Mouse (Mus musculus): ENCODE data around the gene Sell. TPM values are rescaled to one million over a fixed set of nuclear protein-coding genes. Genes with fewer than 3 reads are reported as not detected.

The Sell gene
- polyA plus RNA-seq (2012; rRNA removed): 0.30 and 0.38 TPM in 2 replicates

GRCm38 (mm10) chr1:164061925-164062324 lies at the start of gene Sell:
TSS of gene Sell (plus strand) at chr1:164061982.

GRCm38 (mm10) chr1:164047934-164048333 lies 13.8 kb upstream of the Sell start, which contains the start of gene Sele:
TSS of gene Sele (plus strand) at chr1:164048234.

GRCm38 (mm10) chr1:164114947-164115493 lies 53.2 kb downstream of the Sell start, which contains the start of gene Selp:
TSS of gene Selp (plus strand) at chr1:164115264.

Other genes with a start within 250 kb of the Sell start
- gene Scyl3, start 132.9 kb upstream of the Sell start, polyA plus RNA-seq (2012; rRNA removed): 7.0 and 7.8 TPM in 2 replicates
- gene BC055324, start 67.2 kb upstream of the Sell start, polyA plus RNA-seq (2012; rRNA removed): 1.8 and 3.6 TPM in 2 replicates
- 0.18 and 0.26 TPM in 2 replicates for gene Mettl18, start 67.1 kb upstream of the Sell start, polyA plus RNA-seq (2012; rRNA removed)
- gene Sele, start 13.7 kb upstream of the Sell start, polyA plus RNA-seq (2012; rRNA removed): 0.39 and 0.41 TPM in 2 replicates
- gene Selp, start 53.3 kb downstream of the Sell start, polyA plus RNA-seq (2012; rRNA removed): 5.6 and 6.8 TPM in 2 replicates
- gene F5, start 89.9 kb downstream of the Sell start, polyA plus RNA-seq (2012; rRNA removed): 0.50 and 0.52 TPM in 2 replicates
- 17.7 and 21.9 TPM in 2 replicates for gene Slc19a2, start 187.1 kb downstream of the Sell start, polyA plus RNA-seq (2012; rRNA removed)
- gene Ccdc181, start 213.6 kb downstream of the Sell start, polyA plus RNA-seq (2012; rRNA removed): 3.2 and 4.0 TPM in 2 replicates
- 6.0 and 8.0 TPM in 2 replicates for gene Nme7, start 242.1 kb downstream of the Sell start, polyA plus RNA-seq (2012; rRNA removed)
- 1.6 and 2.6 TPM in 2 replicates for gene Blzf1, start 245.5 kb downstream of the Sell start, polyA plus RNA-seq (2012; rRNA removed)

Data from ovary, adult 2 months (tissue).